Mouse (Mus musculus) thymus, postnatal 14 days (tissue): Measurements from ENCODE around the gene Gm45337.
"Not testable (repeated sequence)": the region's sequence is repeated elsewhere in the genome, so short reads cannot be mapped to it uniquely, and the experiment has no call there.

ENCODE experiments used
- DNase-seq: peaks from one replicate; pipeline ENCODE4 v3.0.0; 2021

Gm45337 gene

GRCm38 (mm10) chr7:142144507-142144906, at the start of gene Gm45337:
Gm45337 (minus strand) TSS chr7:142144607.
- DNase-seq = no peak

- DNase-seq = no peak
Observed at GRCm38 (mm10) chr7:142190289-142190688, 45.9 kb upstream of the Gm45337 start, which contains the start of gene Gm10153. Gm10153 (minus strand) TSS chr7:142190389.

- no peak for DNase-seq
Observed at GRCm38 (mm10) chr7:142188156-142188555, 43.7 kb upstream of the Gm45337 start.

- no peak for DNase-seq
Observed at GRCm38 (mm10) chr7:142181021-142181420, 36.6 kb upstream of the Gm45337 start.

DNA sequence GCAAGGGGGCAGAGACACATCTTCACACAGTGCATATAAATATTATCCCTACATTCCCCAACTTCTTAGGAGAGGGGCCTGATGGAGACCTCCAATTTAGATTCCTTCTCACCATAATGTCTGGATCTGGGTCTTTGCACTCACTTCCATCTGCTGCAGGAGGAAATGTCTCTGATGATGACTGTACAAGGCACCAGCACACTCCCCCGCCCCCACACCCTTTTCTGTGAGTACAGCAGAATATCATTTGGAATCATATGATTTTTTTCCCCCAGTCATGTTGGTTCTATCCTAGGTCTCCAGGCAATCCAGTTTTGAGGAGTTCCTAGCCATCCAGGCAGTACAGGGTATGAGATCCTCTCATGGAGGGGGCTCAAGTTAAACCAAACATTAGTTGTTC, 34.3 kb upstream of the Gm45337 start:
- no peak for DNase-seq

DNA sequence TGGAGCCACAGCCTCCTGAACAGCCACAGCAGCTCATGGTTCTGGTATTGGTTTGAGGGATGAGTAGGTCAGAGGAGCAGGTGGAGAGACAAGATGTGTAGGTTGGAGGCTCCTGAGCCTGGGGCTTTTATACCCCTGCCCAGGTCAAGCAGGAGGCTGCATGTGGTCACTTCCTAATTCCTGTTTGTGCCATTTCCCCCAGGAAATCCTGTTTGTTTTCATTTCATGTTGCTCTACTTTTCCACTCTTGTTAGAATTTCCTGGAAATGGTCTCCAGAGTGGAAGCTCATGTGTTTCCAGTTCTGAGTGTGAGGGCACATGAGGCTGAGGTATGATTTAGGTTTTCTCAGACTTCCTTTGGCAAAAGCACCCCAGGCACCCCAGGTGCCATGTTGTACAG, 31.5 kb upstream of the Gm45337 start, which contains the start of gene Krtap5-2:
TSS of gene Krtap5-2 (minus strand) at position 101 of the 400 bp plus-strand sequence.
- not testable (repeated sequence) for DNase-seq

DNA sequence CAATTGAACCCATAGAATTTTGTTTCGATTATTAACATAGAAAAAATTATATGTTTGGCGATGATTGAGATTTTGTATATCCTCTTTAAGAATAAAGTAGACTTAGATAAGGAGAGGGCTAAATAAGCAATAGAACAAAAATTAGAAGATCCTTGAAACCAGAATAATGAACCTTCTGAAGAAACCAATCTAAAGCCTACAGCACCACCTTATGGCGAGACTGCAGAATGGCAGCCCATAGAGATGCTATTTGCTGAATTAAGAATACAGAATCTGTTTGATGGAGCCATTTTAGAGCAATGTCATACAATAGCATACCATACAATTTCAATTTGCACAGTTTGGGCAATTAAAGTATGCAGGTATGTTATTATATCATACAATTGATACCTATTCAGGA, 25.4 kb upstream of the Gm45337 start:
- DNase-seq = no peak

- DNase-seq = not testable (repeated sequence)
Observed at GRCm38 (mm10) chr7:142165639-142166038, 21.2 kb upstream of the Gm45337 start, which contains the start of gene Gm4553. Gm4553 (minus strand) TSS chr7:142165739.

DNA sequence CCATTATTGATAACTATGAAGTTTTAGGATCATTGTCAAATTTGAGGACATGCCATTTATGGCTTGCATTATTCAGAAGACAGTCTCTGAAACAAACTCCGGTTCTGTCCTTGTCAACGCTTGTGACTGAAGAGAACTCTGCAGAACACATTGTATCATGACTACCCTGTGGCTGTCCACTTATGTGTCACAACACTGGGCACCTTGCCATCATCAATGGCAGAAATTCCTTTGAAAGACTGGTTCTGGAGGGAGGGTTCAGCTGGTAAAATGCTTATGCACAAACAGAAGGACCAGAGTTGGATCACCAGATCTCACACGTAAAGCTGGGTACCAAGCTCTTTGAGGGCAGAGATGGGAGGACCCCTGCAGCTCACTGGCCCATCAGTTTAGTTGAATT, 15.0 kb upstream of the Gm45337 start:
- no peak for DNase-seq

DNA sequence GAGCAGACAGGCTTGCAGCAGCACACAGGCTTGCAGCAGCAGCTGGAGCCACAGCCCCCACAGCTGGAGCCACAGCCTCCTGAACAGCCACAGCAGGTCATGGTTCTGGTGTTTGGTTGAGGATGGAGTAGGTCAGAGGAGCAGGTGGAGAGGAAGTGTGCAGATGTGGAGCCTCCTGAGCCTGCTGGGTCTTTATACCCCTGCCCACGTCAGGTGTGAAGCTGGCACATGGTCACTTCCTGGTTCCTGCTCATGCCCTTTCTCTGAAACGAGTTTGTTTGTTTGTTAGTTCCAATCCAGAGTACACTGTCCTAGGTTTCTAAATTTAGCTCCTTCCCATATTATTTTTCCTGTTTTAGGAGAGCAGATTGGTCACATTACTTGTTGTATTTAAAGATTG, 12.6 kb upstream of the Gm45337 start, which contains the start of gene Gm29735:
TSS of gene Gm29735 (minus strand) at position 101 of the 400 bp plus-strand sequence.
- not testable (repeated sequence) for DNase-seq

DNA sequence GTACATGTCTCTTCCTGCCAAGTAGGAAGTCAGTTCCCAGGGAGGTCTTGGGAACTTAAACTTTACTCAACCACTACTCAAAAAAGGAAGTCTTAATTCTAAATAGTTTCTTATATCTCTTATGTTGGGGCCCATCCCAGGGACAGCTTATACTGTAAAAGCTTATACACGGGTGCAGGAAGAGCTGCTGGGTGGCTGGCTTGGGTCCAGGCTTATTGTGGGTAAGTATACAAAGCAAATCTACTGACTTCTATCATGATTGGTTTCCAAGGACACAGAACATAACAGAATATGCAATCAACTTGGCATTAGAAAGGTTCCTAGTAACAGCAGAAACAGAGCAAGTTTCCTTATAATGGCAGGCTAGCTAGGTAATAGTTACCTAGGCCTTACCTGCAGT, 10.9 kb upstream of the Gm45337 start:
- DNase-seq = no peak

GRCm38 (mm10) chr7:142152191-142152590, 7.8 kb upstream of the Gm45337 start:
- DNase-seq = no peak

DNA sequence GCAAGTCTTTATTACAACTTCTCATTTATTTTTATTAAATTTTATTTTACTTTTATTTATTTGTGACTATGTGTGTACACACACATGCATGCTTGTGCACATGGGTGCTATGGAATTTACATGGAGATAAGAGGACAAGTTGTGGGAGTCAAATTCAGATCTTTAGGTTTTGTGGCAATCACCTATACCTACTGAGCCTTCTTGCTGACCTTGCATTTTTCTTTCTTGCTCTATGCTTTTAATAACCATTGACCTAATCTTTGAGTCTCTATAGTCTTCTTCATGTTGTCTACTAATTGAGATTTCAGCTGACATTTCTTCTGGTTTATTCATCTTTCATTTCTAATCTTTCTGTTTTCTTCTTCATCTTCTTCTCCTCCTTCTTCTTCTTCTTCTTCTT, 4.2 kb upstream of the Gm45337 start:
- DNase-seq = no peak

GRCm38 (mm10) chr7:142146033-142146432, 1.6 kb upstream of the Gm45337 start:
- peak; percentile 51 for DNase-seq

DNA sequence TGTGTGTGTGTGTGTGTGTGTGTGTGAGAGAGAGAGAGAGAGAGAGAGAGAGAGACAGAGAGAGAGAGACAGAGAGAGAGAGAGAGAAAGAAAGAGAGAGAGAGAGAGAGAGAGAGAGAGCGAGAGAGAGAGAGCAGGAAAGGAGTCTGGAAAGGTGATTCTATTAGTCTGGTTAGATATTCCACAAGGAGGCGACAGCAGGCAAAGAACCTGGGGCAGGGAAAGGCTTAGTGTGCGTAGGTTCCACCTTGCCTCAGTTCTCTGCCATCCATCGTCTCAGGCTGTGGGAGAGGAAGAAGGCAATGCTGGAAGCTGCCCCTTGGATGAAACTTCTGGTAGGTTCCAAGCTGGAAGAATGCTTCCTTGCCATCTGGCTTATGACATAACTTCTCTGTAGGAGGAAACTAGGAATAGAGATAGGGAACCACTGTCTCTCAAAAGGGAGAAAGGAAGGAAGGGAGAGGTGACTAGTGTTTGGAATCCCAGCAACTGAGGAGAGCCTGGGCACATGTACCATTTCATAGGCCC, 1.1 kb upstream of the Gm45337 start:
- no peak for DNase-seq

DNA sequence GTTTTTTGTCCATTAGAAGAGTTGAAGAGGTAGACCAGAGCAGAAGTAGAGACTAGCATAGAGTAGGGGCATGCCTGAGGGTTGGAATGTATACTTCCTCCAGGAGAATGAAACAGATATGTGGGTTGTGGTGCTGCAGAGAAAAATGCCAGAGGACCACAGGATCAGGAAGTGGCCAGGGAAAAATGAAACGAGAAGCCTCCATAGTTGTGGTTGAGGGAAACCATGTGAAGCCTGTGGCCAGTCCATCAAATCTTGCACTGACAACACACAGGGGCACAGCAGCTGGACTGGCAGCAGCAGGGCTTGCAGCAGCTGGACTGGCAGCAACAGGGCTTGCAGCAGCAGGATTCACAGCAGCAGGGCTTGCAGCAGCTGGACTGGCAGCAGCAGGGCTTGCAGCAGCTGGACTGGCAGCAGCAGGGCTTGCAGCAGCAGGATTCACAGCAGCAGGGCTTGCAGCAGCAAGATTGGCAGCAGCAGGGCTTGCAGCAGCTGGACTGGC, 849 bp downstream of the Gm45337 start:
- not testable (repeated sequence) for DNase-seq

DNA sequence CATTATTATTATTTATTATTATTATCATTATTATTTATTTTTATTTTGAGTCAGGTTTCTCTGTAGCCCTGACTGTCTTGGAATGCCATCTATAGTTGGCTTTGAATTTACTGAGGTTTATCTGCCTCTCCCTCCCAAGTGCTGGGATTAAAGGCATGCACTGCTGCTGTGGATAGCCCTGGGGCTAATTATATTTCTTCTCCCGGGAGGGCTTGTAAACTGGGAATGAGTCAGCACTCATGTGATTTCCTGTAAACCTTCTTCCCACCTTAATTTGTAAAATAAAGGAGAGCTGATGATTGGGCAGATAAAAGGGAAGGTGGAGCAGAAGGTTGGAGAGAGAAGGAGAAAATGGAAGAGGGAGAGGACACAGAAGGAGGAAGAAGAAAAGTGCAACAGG, 3.7 kb downstream of the Gm45337 start:
- no peak for DNase-seq

GRCm38 (mm10) chr7:142135934-142136333, 8.5 kb downstream of the Gm45337 start, which contains the start of gene Gm39115:
Gm39115 (minus strand) TSS chr7:142136034.
- DNase-seq = not testable (repeated sequence)

DNA sequence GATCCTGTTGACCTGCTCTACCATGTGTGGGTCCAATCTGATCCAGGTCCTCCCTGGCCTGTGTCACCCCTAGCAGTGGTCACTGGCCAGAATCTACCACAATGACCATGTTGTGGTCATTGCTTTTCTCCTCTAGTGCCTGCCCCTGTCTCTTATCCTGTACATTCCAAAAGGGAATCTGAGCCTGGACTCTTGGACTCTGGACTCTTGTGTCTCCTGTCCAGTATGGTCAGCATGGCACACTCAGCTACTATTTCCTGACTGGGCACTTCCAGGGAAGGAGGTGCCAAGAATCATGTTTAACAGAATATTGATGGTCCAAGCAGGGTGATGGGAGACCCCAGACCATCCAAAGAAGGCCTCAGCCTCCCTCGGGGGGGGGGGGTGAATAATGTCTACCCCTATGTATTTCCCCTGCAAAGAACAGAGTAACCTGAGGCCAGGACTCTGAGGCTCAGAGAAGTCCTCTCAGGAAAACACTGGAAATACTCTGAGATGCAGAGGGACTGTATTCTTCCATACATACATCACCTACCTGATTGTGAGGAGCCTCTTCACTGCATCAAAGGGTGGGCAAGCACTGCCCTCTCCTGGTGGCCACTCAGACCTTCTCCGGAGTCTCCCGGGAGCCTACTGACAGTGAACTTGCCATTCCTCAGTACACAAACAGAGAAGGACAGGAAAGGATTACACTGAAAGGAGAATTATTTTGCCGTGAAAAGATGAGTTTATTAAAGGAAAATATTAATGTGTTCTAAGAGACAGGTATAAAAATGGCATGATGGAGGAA, 10.0 kb downstream of the Gm45337 start:
- DNase-seq = no peak

DNA sequence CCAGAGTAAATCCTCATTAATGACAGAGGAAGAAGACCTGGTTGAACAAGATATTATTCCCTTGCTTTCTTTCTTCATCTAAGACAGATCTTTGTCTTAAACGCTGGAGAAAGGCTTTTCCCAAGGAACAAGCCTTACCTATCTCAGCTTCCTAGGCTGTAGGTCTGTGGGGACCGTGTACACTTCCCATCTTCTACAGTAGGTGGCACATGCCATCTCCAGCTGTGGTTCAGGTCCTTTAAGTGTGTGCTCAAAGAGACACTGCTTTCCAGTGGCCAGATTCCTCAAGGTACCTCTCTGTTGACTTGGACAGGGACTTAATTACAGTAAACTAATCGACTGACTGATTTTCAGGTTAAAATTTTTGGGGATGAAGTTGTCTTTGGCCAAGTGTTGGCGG, 15.6 kb downstream of the Gm45337 start:
- no peak for DNase-seq

DNA sequence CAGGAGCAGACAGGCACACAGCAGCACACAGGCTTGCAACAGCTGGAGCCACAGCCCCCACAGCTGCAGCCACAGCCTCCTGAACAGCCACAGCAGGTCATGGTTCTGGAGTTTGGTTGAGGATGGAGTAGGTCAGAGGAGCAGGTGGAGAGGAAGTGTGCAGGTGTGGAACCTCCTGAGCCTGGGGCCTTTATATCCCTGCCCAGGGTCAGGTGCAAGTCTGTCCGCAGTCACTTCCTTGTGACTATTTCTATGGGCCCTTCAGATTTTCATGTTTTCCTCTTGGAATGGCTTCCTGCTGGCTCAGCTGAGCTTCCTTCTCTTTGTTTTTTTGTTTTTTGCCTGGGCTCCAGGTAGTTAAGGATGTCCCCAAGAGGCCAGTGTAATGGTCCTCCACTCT, 23.8 kb downstream of the Gm45337 start, which contains the start of gene Gm45618:
TSS of gene Gm45618 (minus strand) at position 101 of the 400 bp plus-strand sequence.
- not testable (repeated sequence) for DNase-seq

DNA sequence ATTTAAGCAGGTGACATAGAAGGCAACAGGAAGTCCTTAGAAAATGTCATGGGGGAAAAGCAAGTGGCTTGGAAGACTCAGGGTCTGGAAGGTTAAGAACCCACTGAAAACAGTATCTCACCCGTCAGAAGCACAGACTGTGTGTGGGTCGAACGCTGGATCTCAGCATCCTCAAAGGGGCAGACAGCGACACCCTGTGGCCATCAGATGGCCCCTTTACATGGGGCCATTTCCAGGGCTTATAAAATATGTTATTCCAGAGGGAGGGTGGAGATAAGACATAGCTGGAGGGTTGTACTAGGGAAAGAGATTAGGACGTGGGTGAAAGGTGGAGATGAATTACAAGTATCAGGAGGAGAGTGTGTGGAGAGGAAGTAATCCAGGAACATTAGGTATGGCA, 24.8 kb downstream of the Gm45337 start:
- DNase-seq = no peak

GRCm38 (mm10) chr7:142104747-142105146, 39.7 kb downstream of the Gm45337 start:
- DNase-seq = no peak

DNA sequence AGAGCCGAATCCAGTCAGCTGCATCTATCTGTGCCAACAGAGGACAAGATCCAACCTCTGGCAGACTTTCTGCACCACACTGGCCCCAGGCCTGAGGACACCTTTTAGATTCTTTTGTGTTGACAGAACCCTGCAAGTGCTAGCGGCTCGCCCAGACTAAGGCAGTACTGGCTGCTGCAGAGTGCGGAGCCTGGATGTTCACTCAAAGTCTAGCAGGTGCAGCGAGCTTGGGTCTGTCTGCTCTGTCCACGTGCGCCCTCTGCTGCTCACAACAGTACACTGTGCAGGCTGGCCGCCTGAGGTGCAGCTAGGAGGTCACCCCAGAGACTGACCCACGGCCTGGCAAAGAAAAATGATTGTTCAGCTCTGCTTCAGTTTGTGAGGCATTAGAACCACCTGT, 46.6 kb downstream of the Gm45337 start:
- DNase-seq = peak; percentile 76
